Mouse (Mus musculus) CH12F3 (cell line): ENCODE data around the gene Ndufa11.

ENCODE experiments used
- in situ Hi-C: fragments of 300-500 bp; cut with MboI; formaldehyde crosslinking; loops from 2 replicates; pipeline ENCODE4 v1.14.3; 2020; ENCODE audit warnings: low sequenced_read_pairs

The Ndufa11 gene

GRCm38 (mm10) chr17:56717363-56718058, at the start of gene Ndufa11, which contains the start of gene Vmac:
TSS of gene Ndufa11 (plus strand) at chr17:56717767.
TSS of gene Vmac (minus strand) at chr17:56718022.
- in situ Hi-C loops = no loop called here

DNA sequence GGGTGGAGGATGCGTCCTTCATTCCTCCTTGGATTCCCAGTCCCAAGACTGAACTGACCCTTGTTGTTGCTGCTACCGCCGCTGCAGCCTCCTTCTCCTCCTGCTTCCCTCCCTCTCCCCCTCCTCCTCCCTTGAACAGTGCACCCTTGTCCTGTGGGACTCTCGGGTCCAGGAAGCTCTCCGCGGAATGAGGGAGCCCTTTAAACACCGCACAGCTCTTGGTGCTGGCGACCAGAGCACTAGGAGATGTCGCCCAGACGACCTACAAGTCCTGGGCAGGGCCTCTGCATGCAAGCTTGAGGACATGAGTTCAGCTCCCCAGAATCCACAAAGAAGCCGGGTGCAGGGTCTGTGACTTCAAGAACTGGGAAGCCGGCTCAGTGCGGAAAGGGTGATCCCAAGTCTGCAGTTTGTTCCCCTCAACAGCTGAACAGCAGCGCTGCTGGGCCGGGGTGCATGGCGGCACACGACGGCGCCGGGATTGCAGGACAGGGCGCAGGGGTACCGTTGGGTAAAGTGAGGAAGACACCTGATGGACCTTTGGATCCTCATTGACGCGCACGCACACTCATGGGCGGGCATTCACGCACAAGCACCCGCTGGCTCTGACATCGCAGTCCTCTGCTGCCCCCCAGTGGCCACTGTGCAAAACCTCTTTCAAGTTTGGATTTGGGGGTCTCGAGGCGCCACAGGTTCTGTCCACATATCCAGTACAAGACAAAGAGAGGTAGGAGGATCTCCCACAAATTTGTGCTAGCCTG, 49.0 kb upstream of the Ndufa11 start:
- in situ Hi-C loops = loop anchor here (10.0 kb wide), 1 partner anchor 314 kb away; no protein-coding TSS in a partner anchor

DNA sequence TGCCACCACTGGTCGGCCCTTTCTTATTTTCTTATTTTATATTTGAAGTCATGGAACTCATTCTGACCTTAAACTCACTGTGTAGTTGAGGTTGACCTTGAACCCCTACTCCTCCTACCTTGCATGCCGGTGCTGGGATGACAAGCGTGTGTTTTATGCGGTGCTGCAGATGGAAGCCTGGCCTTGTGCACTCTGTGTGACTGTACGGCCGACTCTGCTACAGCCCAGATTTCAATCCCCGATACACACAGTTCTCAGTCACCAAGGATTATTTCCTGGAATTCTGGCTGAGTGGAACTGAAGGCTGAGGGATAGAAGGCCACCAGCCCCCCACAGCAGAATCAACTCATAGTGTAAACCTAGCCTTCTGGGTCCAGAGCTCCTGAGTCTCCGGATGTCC, 47.8 kb upstream of the Ndufa11 start:
- in situ Hi-C loops = loop anchor here (10.0 kb wide), 1 partner anchor 315 kb away; no protein-coding TSS in a partner anchor

DNA sequence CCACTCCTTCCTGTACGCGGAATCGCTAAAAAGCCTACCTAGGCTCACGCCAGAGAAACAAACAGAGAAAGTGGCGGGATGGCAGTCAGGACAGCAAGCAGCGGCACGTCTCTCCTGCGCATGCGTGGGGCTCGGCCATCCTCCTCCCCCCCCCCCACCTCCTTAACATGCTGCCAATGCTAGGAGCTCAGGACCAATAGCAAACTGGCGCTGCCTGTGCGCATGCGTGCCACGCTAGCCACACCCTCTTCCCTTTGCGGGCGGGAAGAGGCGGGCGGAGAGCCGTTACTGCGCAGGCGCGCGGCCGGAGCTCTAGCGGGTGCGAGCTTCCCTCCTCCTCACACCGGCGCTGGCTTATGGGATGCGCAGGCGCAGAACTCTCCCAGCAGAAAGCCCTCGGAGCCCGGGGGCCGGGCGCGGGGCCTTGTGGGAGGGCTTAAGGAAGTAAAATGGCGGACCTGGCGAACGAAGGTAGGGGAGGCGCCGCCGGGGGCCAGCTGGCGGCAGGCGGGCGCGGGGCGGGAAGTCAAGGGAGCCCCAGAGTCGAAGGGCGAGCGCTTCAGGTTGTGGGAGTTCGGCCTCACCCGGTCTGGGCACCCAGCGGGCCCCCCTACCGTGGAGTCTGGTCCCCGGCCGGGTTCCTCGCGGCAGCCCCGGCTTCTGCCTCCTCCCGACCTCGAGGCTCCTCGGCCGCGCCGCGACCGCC, 44.5 kb upstream of the Ndufa11 start, which contains the start of gene Ranbp3:
Gene Ranbp3, plus strand, starts transcription at position 354 of the 706 bp plus-strand sequence.
- in situ Hi-C loops = no loop called here

- in situ Hi-C loops = no loop called here
Measured at GRCm38 (mm10) chr17:56673647-56674416, 43.7 kb upstream of the Ndufa11 start.

GRCm38 (mm10) chr17:56681791-56682190, 35.8 kb upstream of the Ndufa11 start:
- in situ Hi-C loops = no loop called here

DNA sequence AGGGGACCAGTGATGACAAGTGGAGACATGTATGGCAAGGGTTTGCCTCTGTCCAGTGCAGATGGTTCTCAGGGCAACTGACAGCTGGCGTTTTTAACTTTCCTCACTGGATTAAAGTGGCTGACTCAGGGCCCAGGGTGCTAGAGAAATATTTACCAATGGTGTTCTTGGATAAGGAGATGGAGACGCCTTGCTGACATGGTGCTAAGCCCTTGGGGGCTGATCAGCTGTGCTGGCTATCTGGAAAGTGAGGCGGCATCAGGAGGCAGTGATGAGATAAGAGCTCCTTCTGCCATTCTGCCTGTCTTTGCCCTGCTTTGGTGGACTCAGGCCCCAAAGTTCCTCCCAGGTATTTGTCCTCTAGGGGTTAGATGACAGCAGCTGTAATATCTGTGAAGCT, 34.7 kb upstream of the Ndufa11 start:
- in situ Hi-C loops = no loop called here

- in situ Hi-C loops = no loop called here
Measured at GRCm38 (mm10) chr17:56683546-56684140, 33.9 kb upstream of the Ndufa11 start.

DNA sequence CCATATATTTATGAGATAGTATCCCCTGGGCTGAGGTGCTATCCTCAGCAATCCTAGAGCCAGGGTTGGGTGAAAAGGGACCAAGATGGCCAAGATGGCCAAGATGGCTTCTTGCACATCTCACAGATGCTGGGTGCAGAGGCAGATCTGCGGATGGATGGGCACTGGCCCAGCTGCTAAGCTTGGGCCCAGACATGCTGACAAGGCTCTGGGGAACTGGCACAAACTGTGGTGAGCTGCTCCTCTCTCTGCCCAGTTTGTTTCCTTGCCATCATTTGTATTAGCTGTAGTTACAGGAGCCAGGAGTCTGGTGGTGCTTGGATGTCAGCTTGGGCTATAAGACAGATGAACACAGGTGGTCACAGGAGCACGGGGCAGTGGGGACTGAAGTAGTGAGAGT, 32.9 kb upstream of the Ndufa11 start:
- in situ Hi-C loops = no loop called here

DNA sequence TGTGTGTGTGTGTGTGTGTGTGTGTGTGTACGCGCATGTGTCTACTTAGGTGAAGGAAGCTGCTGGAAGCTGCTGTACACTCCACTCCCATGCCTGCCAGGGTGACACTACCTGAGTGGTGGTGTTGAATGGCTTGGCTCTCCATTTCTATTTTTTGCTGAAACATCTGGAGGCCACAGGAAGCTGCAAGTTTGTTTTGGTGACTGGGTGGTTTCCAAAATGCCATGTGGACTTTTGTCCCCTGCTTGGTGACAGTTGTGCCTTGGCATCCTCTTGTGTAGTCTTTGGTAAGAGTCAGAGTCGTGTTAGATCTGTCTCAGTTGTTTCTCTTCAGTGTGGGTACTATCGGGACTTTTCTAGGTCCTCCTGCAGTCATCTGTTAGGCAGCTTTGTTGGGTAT, 30.8 kb upstream of the Ndufa11 start:
- in situ Hi-C loops = no loop called here

GRCm38 (mm10) chr17:56688045-56688444, 29.5 kb upstream of the Ndufa11 start:
- in situ Hi-C loops = no loop called here

- in situ Hi-C loops = no loop called here
Measured at GRCm38 (mm10) chr17:56688689-56689088, 28.9 kb upstream of the Ndufa11 start.

DNA sequence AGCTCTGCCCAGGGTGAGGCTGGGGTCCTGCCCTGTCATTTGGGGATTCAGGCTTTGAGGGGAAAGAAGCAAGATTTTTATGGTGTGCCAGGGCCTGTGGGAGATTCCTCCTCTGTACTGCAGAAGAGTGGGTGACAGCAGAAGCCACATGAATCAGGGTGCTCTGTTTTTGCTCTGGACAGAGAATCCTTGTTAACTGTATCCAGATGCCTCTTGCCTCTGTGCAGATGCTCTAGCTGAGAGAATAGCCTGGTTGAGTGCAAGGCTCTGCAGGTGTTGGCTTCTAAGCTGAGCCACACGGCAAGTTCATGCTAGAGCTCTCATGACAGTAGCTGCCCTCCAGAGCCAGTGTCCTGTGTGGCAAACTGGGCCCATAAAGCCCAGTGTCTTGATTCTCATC, 24.2 kb upstream of the Ndufa11 start:
- in situ Hi-C loops = no loop called here

DNA sequence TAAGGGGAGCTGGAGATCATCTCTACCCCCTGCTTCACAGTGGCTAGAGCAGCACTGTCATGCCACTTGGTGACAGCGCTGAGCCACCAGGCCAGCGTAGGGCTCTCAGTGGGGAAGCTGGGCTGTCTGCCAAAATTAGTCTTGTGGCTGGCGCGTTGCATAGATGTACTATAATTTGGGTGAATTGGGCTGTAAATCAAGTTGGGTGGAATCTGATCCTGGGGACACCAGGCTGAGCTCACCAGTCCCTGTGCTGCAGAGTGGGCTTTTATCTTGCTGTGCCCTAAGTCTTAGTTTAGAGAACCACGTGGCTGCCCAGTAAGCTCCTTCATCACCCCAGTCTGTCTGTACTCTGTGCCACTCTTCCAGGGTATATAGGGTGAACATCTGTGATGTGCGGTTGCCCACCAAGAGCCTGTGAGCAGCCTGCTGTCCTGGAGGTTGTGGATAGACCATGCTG, 23.7 kb upstream of the Ndufa11 start:
- in situ Hi-C loops = no loop called here

DNA sequence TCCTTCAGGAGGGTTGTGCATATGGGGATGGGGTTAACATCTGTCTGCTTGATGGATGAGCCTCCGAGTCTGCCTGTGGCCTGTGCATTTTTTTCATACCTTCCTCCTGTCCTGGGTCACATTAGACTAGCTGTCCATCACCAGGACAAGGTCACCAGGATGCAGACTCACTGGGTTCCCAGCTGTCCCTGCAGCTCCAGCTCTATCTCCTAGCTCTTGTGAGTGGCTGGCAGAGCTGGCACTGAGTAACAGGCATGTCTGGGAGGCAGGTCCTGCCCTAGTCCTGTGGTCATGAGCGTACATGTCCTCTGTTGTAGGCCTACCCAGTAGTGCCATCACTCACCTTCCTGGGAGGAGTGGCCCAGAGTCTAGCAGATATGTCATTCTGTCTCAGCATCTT, 17.1 kb upstream of the Ndufa11 start:
- in situ Hi-C loops = no loop called here

- in situ Hi-C loops = no loop called here
Measured at GRCm38 (mm10) chr17:56703038-56703437, 14.5 kb upstream of the Ndufa11 start.

- in situ Hi-C loops = no loop called here
Measured at GRCm38 (mm10) chr17:56706515-56706914, 11.1 kb upstream of the Ndufa11 start.

DNA sequence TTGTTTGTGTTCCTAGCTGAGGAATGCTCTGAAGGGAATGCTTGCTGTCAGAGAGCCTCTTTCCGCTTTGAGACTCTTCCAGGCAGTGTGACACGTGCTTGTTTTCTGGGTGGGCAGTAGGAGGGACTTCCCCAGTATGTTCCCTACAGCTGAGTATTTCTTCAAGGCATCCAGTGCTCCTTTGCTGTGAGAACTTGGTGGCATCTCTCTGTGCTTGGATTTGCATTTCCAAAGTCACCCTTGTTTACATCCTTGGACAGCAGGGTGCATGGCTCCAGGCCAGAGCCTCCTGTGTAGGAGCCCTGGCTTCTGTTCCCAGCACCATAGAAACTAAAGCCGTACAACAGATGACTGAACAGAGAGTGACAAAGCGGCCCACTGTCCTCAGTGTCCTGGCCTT, 8.9 kb upstream of the Ndufa11 start:
- in situ Hi-C loops = no loop called here

- in situ Hi-C loops = no loop called here
Measured at GRCm38 (mm10) chr17:56709708-56710107, 7.9 kb upstream of the Ndufa11 start.

DNA sequence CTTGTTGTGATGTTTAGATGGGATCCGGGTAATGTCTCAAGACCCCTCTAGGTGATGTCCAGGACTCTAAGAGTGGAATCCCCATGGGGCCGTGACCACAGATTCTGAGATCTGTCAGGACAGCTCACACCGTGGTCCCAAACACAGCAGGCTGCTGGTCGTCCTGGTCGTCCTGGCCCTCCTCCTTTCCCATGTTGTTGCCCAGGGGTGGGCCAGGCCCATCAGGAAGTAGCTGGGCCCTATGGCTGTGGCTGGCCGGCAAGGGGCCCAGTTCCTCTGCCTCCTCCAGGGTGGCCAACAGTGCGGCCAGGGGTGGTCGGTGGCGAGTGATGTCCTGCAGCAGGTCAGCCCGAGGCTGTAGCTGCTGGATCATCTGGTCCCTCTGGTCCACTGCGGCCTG, 2.2 kb upstream of the Ndufa11 start:
- in situ Hi-C loops = no loop called here
